Mouse (Mus musculus) heart, embryonic 13.5 days (tissue): ENCODE data around the gene Pik3r3. TPM values are rescaled to one million over a fixed set of nuclear protein-coding genes. Genes with fewer than 3 reads are reported as not detected.

Source experiments
- ATAC-seq: fragments of 200-750 bp; cut with Nextera tagmentation; 2 replicates; pipeline ENCODE4 v1.8.0; 2017; ENCODE audit warnings: moderate TSS enrichment; ENCODE audit not compliant: insufficient number of reproducible peaks, low FRiP score, low TSS enrichment; ENCODE audit errors: extremely low read depth
- H3K27ac ChIP-seq: fragments of 300-500 bp; sonication (generic); replicated peaks from 2 replicates; pipeline ENCODE4 v1.5.1; 2015; ENCODE audit warnings: moderate library complexity, mild to moderate bottlenecking, inconsistent platforms
- H3K27me3 ChIP-seq: fragments of 300-500 bp; sonication (generic); replicated peaks from 2 replicates; pipeline ENCODE4 v1.6.1; 2015; ENCODE audit warnings: mild to moderate bottlenecking, inconsistent platforms
- H3K36me3 ChIP-seq: fragments of 300-500 bp; sonication (generic); 2 replicates; pipeline ENCODE4 v1.6.1; 2015; ENCODE audit warnings: mild to moderate bottlenecking, inconsistent platforms
- H3K4me1 ChIP-seq: fragments of 300-500 bp; sonication (generic); 2 replicates; pipeline ENCODE4 v1.6.1; 2015; ENCODE audit warnings: inconsistent platforms
- H3K4me2 ChIP-seq: fragments of 300-500 bp; sonication (generic); 2 replicates; pipeline ENCODE4 v1.6.1; 2015; ENCODE audit warnings: inconsistent platforms, mild to moderate bottlenecking, moderate library complexity
- H3K4me3 ChIP-seq: fragments of 300-500 bp; sonication (generic); 2 replicates; pipeline ENCODE4 v1.5.1; 2015; ENCODE audit warnings: moderate library complexity, mild to moderate bottlenecking, inconsistent platforms
- H3K9ac ChIP-seq: fragments of 300-500 bp; sonication (generic); 2 replicates; pipeline ENCODE4 v1.6.1; 2015; ENCODE audit warnings: inconsistent platforms, mild to moderate bottlenecking, moderate library complexity
- H3K9me3 ChIP-seq: fragments of 300-500 bp; sonication (generic); 2 replicates; pipeline ENCODE4 v1.6.1; 2016; ENCODE audit warnings: inconsistent platforms
- WGBS: fragments of 180-500 bp; shearing (Covaris S2); methylation state at CpG from one replicate; pipeline ENCODE4 v1.1.7; 2015; ENCODE audit warnings: mixed read lengths; 5-methylcytosine and 5-hydroxymethylcytosine counted together
- polyA plus RNA-seq: library from polyadenylated mRNA; unstranded; fragments of >200 nt; fragmentation: Nextera tagmentation; extraction: Ambion mirVana; gene quantifications from 2 replicates; pipeline ENCODE4 v1.2.1, GENCODE M21; 2015

The Pik3r3 gene
- polyA plus RNA-seq, 1 experiment from 2014 or later = 12.1 TPM

- H3K36me3 ChIP-seq = peaks cover 65% of the 10 kb centered on the region
- H3K4me2 ChIP-seq = no peak overlapping the region
- H3K27ac ChIP-seq = peak overlapping the region; percentile 79
- H3K4me3 ChIP-seq = no peak overlapping the region
- H3K4me1 ChIP-seq = peaks cover 27% of the 10 kb centered on the region
- no peaks in the 10 kb centered on the region for H3K9me3 ChIP-seq
- H3K9ac ChIP-seq = peak overlapping the region; percentile 21
- 30% methylated on average over 4 of the region's 4 CpGs for WGBS
- ATAC-seq = no peak
- H3K27me3 ChIP-seq = no peaks in the 10 kb centered on the region
Observed at GRCm38 (mm10) chr4:116300878-116301355, 79.5 kb downstream of the Pik3r3 start.

- no peak for ATAC-seq
- H3K27me3 ChIP-seq = no peaks in the 10 kb centered on the region
- H3K9ac ChIP-seq = no peak overlapping the region
- no peak overlapping the region for H3K4me3 ChIP-seq
- no peaks in the 10 kb centered on the region for H3K9me3 ChIP-seq
- 11% methylated on average over 1 of the region's 1 CpGs for WGBS
- H3K4me1 ChIP-seq = peaks cover 23% of the 10 kb centered on the region
- no peak overlapping the region for H3K27ac ChIP-seq
- peaks cover 75% of the 10 kb centered on the region for H3K36me3 ChIP-seq
- H3K4me2 ChIP-seq = no peak overlapping the region
Observed at GRCm38 (mm10) chr4:116304551-116304950, 83.1 kb downstream of the Pik3r3 start.

GRCm38 (mm10) chr4:116317575-116317974, 96.2 kb downstream of the Pik3r3 start:
- Histone ChIP-seq H3K4me3 (no peak overlapping the region), H3K36me3 (peaks cover 99% of the 10 kb centered on the region), H3K4me2 (no peak overlapping the region), H3K27ac (no peak overlapping the region), H3K9me3 (no peaks in the 10 kb centered on the region), H3K27me3 (no peaks in the 10 kb centered on the region), H3K4me1 (peaks cover 7% of the 10 kb centered on the region; the same call in 1 of the 2 replicates), H3K9ac (no peak overlapping the region)
- no peak for ATAC-seq
- WGBS = 90% methylated on average over 4 of the region's 4 CpGs

GRCm38 (mm10) chr4:116322127-116322526, 100.7 kb downstream of the Pik3r3 start:
- ATAC-seq = no peak
- Histone ChIP-seq H3K36me3 (peaks cover 93% of the 10 kb centered on the region), H3K27ac (peak overlapping the region; percentile 64), H3K4me3 (no peak overlapping the region), H3K9ac (no peak overlapping the region), H3K27me3 (no peaks in the 10 kb centered on the region), H3K4me2 (no peak overlapping the region), H3K9me3 (no peaks in the 10 kb centered on the region), H3K4me1 (peaks cover 9% of the 10 kb centered on the region; the same call in 1 of the 2 replicates)
- 55% methylated on average over 6 of the region's 6 CpGs for WGBS

- WGBS = 88% methylated on average over 3 of the region's 3 CpGs
- Histone ChIP-seq H3K4me3 (no peak overlapping the region), H3K9me3 (no peaks in the 10 kb centered on the region), H3K9ac (no peak overlapping the region), H3K27ac (no peak overlapping the region), H3K27me3 (no peaks in the 10 kb centered on the region), H3K36me3 (peaks cover 78% of the 10 kb centered on the region), H3K4me1 (no peaks in the 10 kb centered on the region), H3K4me2 (no peak overlapping the region)
- ATAC-seq = no peak
Observed at GRCm38 (mm10) chr4:116329256-116329655, 107.8 kb downstream of the Pik3r3 start.

GRCm38 (mm10) chr4:116336294-116336693, 114.9 kb downstream of the Pik3r3 start:
- Histone ChIP-seq H3K4me3 (no peak overlapping the region), H3K9me3 (no peaks in the 10 kb centered on the region), H3K27ac (no peak overlapping the region), H3K4me2 (no peak overlapping the region), H3K4me1 (no peaks in the 10 kb centered on the region), H3K9ac (no peak overlapping the region), H3K36me3 (peaks cover 15% of the 10 kb centered on the region), H3K27me3 (no peaks in the 10 kb centered on the region)
- no peak for ATAC-seq
- WGBS = 86% methylated on average over 1 of the region's 1 CpGs

- Histone ChIP-seq H3K4me2 (no peak overlapping the region), H3K27me3 (no peaks in the 10 kb centered on the region), H3K9ac (no peak overlapping the region), H3K36me3 (peaks cover 6% of the 10 kb centered on the region), H3K4me1 (peaks cover 8% of the 10 kb centered on the region), H3K9me3 (no peaks in the 10 kb centered on the region), H3K27ac (no peak overlapping the region), H3K4me3 (no peak overlapping the region)
- ATAC-seq = no peak
Observed at GRCm38 (mm10) chr4:116342119-116342518, 120.7 kb downstream of the Pik3r3 start.

- H3K4me1 ChIP-seq = peaks cover 16% of the 10 kb centered on the region
- no peak overlapping the region for H3K27ac ChIP-seq
- no peaks in the 10 kb centered on the region for H3K9me3 ChIP-seq
- no peak for ATAC-seq
- peaks cover 8% of the 10 kb centered on the region; the same call in 1 of the 2 replicates for H3K36me3 ChIP-seq
- no peaks in the 10 kb centered on the region for H3K27me3 ChIP-seq
- no peak overlapping the region for H3K4me2 ChIP-seq
- WGBS = 73% methylated on average over 3 of the region's 3 CpGs
- no peak overlapping the region for H3K9ac ChIP-seq
- no peak overlapping the region for H3K4me3 ChIP-seq
Observed at GRCm38 (mm10) chr4:116352496-116352895, 131.1 kb downstream of the Pik3r3 start.

Other genes with a start within 250 kb of the Pik3r3 start
- 1.9 and 2.1 TPM in 2 replicates for gene Faah, start 203.7 kb upstream of the Pik3r3 start, polyA plus RNA-seq
- gene Nsun4, start 167.7 kb upstream of the Pik3r3 start, polyA plus RNA-seq = 24.9 and 25.3 TPM in 2 replicates
- 925 and 1,094 TPM in 2 replicates for gene Uqcrh, start 146.5 kb upstream of the Pik3r3 start, polyA plus RNA-seq
- gene Lrrc41, start 146.3 kb upstream of the Pik3r3 start, polyA plus RNA-seq = 49.5 and 52.2 TPM in 2 replicates
- 20.9 and 21.5 TPM in 2 replicates for gene Rad54l, start 97.9 kb upstream of the Pik3r3 start, polyA plus RNA-seq
- gene Pomgnt1, start 97.8 kb upstream of the Pik3r3 start, polyA plus RNA-seq = 56.9 and 61.5 TPM in 2 replicates
- gene Lurap1, start 70.3 kb upstream of the Pik3r3 start, polyA plus RNA-seq = 1.8 and 2.1 TPM in 2 replicates
- 0.22 and 0.45 TPM in 2 replicates for gene Tspan1, start 54.0 kb upstream of the Pik3r3 start, polyA plus RNA-seq
- gene 1700042G07Rik, start 48.2 kb upstream of the Pik3r3 start, polyA plus RNA-seq = not detected in 2 replicates
- gene Gm49337, start 48.2 kb upstream of the Pik3r3 start, polyA plus RNA-seq = not detected in 2 replicates
- gene Mast2, start 242.6 kb downstream of the Pik3r3 start, polyA plus RNA-seq = 12.8 and 12.9 TPM in 2 replicates